Mouse (Mus musculus): Measurements from ENCODE around the gene Tsen15.
"Not testable (repeated sequence)": the region's sequence is repeated elsewhere in the genome, so short reads cannot be mapped to it uniquely, and the experiment has no call there.

Gene Tsen15

GRCm38 (mm10) chr1:152386188-152386835 is at the start of gene Tsen15:
Tsen15 (minus strand) TSS chr1:152386688.
- DNase-seq, result peak; percentile 93 to 95

DNA sequence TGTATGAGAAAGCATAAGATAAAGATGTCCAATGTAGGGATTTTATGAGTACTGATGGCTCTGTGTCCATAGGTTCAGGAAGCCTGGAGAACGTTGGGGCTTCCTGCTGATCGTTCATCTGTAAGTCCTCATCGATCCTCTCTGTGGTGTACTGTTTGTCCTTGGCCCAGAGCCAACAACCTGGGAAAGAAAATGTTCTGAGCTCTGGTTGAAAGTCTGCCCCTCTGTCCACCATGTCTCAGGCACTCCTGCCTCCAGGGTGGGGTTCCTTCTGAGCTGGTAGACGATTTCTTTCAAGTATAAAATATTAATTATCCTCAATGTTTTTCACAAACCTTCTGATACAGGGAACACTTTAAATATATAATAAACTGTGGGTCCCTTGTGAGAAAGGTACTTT is 47.7 kb upstream of the Tsen15 start:
- DNase-seq, result peak in 1 of 2 experiments; percentile 41

DNA sequence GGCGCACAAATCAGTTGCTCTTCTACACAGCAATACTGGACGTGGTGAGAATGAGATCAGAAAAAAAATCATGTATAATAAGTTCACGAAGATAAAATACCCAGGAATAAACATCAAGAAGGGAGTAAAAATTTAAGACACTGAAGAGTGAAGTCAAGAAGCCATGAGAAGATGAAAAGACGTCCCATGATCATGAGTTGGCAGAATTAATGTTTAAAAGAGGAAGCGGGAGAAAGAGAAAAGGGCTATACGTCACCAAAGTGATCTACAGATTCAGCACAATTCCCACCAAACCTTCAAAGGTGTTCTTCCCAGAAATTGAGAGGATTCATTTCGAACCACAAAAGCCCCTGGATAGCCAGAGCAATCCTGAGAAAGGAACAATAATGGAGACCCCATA is 43.3 kb upstream of the Tsen15 start:
- DNase-seq, result no peak

- DNase-seq, result no peak
Observed at GRCm38 (mm10) chr1:152427912-152428581, 41.6 kb upstream of the Tsen15 start.

DNA sequence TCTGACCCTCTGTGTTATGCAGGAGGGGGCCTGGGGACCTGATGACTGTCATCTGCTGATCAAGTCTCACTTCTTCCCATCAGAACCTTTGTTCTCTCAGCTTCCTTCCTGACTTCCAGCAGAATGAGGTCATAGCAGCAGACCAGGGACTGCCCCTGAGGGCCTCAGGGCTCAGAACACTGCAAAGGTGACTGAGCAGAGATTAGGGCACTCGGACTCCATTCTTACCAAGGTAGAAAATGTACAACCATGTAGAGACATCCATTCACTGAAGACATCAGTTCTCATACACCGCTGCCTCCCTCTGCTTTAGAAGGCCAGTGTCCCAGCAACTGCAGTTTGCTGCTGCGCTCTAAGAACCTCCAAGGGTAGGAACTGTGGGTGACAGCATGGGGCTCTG is 36.6 kb upstream of the Tsen15 start:
- DNase-seq, result no peak

DNA sequence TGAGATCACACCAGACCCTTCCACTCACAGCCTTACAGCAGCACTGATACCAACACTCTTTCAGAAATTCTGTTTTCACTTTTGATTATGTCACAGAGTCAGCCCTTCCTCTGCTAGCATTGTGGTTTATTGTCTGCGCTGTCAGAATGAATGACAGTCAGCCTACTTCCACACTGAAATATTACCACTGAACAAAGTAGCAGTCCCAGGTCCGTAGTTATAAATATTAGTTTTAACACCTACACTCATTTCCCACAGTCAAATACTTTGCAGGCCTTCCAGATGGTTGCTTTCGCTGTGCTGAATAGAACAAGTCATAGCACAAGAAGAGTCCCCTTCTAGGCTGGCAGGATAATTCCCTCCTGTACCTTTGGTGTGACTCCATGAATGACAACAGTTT is 35.8 kb upstream of the Tsen15 start:
- DNase-seq, result no peak

GRCm38 (mm10) chr1:152417602-152418001 is 31.1 kb upstream of the Tsen15 start:
- no peak for DNase-seq

DNA sequence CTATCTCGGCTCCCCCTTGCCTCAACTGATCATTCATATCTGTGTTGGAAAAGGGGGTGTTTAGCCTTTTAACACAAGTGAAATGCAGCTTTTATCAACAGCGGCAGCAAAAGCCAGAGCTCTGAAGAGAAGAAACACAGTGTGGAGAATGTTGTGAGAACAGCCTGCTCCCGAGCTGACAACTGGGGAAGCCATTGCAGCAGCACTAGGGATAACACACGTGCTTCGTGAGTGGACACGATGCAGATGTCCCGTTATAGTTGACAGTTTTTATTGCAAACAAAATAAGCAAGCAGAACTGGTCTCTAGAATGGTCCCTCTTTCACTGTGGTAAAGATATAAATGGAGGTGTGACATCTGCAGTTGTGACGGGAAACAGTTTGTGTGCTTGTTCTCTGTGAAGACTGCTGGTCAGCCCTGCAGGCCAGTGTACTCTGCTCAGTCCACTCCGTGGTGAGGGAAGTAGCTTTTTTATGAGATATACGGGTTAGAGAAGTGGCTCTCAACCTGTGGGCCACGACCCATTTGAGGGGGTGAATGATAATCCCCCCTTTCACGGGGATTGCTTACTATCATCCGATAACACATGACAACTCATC is 29.9 kb upstream of the Tsen15 start:
- no peak for DNase-seq

DNA sequence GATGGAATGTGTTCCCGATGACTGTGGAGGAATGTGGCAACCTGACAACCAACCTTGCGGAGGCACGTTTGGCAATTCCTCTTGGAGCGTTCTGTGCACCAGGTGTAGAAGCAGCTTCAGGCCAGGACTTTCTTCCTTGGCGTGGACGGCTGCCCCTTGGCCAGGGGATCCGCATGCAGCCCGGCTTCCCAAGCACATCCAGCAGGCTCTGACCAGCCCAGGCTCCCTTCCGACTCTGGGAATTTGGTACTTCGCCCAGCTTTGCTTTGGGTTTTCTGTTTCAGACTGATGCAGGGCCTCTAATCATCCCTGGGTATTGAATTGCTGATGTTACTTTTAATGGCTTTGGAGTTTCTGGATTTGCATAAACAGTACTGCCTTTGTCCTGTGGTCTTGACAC is 28.0 kb upstream of the Tsen15 start:
- no peak for DNase-seq

DNA sequence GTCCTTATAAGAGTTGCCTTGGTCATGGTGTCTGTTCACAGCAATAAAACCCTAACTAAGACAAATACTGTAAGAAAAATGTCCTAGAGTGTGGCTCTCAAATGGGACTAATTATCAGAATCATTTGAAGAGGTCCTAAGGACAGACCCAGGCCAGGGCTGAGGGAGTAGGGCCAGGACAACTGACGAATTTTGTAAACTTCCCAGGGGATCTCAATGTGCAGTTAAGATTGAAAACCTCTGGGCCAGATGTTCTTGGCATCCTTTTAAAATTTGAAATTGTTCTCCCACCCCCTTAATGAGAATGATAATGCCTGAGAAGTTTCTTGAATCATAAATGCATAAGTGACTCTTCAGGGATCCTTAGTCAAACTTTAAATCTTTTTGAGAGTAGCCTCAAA is 27.5 kb upstream of the Tsen15 start:
- no peak for DNase-seq

DNA sequence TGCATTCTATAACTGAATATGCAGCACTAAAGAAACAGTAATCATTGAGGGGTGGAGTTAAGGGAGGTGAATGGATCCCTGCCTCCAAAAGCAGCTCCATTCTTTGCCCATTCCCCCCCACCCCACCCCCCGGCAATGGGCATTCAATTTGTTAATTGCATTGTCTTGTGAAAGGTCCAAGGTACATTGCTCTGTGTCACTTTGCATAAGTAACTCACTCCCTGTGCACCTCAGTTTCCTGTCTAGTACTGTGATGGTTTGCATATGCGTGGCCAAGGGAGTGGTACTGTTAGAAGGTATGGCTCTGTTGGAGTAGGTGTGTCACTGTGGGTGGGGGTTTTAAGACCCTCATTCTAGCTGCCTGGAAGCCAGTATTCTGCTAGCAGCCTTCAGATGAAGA is 26.6 kb upstream of the Tsen15 start:
- no peak for DNase-seq

- no peak for DNase-seq
Observed at GRCm38 (mm10) chr1:152410657-152411056, 24.2 kb upstream of the Tsen15 start.

GRCm38 (mm10) chr1:152409356-152409755 is 22.9 kb upstream of the Tsen15 start:
- no peak for DNase-seq

DNA sequence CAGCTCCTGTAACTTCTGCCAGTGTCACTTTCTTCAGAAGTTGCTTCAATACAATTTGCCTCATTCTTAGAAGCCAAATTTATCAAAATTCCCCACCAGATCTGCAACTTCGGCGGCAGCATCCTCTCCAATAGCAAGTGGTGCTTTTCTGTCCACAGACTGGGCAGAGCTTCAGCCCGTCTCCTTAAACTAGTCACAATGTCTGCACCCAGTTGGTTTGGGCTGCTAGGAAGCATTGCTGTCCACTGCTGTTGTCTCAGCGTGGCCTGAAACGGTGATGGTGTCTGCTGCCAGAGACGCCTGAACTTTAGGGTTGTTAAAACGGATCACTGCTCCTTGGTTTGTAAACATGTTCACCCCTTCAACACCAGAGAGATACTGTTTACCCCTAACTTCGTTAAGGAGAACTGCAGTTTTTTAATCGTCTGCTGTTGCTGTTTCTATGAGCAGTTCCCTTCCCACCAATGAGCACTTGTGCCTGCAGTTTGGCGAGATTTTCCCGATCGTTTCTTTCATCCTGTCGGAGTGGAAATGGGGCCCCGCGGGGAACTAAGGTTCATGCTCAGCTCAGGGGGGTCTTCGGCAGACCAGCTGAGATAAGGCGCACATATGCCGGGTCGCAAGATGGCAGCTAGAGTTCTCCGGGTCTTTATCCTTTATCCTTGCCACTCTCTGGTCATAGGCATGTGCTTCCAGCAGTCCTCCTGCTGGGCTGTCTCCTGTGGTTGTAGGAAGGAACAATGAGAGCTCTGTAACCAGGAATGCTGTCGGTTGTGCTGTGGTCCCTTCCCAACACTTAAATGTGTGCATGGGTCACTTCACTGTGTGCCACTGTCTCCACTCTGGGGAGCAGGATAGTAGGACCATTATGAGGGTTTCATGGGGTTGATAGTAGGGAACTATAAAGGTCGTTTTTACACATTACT is 20.8 kb upstream of the Tsen15 start:
- no peak for DNase-seq

DNA sequence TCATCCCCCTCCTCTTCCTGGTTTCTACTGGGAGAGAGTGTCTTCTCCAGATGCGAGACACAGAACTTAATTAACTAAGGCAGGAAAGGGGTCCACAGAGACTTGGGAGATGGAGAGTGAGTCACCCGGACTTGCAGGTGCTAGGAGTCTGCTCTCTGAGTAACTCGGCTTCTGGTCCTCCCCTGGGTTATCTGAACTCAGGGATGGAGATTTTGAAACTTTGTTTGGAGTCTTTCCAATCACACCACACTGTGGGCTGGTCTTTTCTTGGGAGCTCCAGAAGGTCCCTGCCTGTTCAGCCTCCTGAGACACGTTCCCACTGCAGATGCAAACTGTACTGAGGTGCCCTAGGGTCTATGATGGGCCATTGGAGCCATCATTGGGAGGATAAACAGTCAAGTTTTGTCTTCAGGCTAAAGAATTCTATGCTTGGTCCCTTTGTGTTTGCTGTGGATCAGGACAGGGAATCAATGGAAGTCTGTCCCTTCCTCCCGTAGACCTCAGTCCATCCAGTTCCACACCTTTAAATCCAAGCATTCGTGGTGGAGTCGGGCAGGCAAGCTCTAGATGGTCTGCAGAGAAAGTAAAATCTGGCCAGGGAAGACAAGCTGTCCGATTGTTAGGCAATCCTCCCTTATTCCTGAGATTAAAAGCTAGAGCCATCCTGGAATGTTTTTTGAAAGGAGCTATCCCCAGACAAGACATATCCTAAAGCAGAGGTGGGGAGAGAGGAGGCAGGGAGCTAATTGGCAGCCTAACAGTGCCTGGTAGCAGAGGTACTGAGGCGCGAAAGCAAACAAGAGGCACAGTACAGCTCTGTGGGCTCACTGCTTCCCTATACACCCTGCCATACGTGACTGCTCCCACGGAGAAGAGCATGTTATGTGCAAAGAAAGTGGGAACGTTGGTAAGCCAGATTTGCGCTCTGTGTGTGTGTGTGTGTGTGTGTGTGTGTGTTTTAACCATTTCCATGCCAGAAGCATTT is 14.4 kb upstream of the Tsen15 start:
- DNase-seq, result no peak

GRCm38 (mm10) chr1:152399790-152400555 is 13.5 kb upstream of the Tsen15 start, which contains the start of gene Colgalt2:
Colgalt2 (plus strand) TSS chr1:152399830.
- DNase-seq, result peak; percentile 52 to 59

- DNase-seq, result no peak
Observed at GRCm38 (mm10) chr1:152398708-152399107, 12.2 kb upstream of the Tsen15 start.

- DNase-seq, result peak; percentile 8 to 59
Observed at GRCm38 (mm10) chr1:152394956-152395515, 8.5 kb upstream of the Tsen15 start.

DNA sequence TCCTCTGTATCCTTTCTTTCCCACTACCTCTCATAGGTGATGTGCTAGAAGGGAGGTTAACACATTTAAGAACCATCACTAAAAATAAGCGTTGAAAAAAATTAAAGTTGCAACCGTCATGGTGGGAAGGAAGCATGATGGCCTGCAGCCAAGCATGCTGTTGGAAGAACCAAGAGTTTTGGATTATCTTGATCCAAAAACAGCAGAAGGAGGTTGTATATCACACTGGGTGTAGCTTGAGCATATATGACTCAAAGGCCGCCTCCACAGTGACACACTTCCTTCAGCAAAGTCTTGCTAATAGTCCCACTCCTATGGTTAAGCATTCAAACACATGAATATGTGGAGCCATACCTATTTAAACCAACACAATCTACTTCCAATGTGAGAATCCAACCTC is 7.6 kb upstream of the Tsen15 start:
- DNase-seq, result no peak

GRCm38 (mm10) chr1:152389271-152389670 is 2.8 kb upstream of the Tsen15 start:
- DNase-seq, result peak in 1 of 2 experiments; percentile 61

GRCm38 (mm10) chr1:152385693-152386092 is 795 bp downstream of the Tsen15 start:
- not testable (repeated sequence) for DNase-seq
